Mouse (Mus musculus) kidney, embryonic 16.5 days (tissue): ENCODE results near the gene Trmt5. TPM values are rescaled to one million over a fixed set of nuclear protein-coding genes. Genes with fewer than 3 reads are reported as not detected.

ENCODE experiments used
- ATAC-seq: fragments of 200-750 bp; cut with Nextera tagmentation; 2 replicates; pipeline ENCODE4 v1.8.0; 2017; ENCODE audit warnings: moderate TSS enrichment; ENCODE audit not compliant: low FRiP score, low TSS enrichment
- H3K27ac ChIP-seq: fragments of 300-500 bp; sonication (generic); 2 replicates; pipeline ENCODE4 v1.5.1; 2014; ENCODE audit warnings: low read length
- H3K27me3 ChIP-seq: fragments of 300-500 bp; sonication (generic); 2 replicates; pipeline ENCODE4 v1.6.1; 2014; ENCODE audit warnings: low read length, control low read depth, mixed read lengths; ENCODE audit not compliant: insufficient read depth
- H3K36me3 ChIP-seq: fragments of 300-500 bp; sonication (generic); 2 replicates; pipeline ENCODE4 v1.6.1; 2014; ENCODE audit warnings: low read length, control low read depth, mixed read lengths; ENCODE audit not compliant: insufficient read depth
- H3K4me1 ChIP-seq: fragments of 300-500 bp; sonication (generic); 2 replicates; pipeline ENCODE4 v1.6.1; 2014; ENCODE audit warnings: low read length, control low read depth, mixed read lengths; ENCODE audit not compliant: insufficient read depth
- H3K4me2 ChIP-seq: fragments of 300-500 bp; sonication (generic); replicated peaks from 2 replicates; pipeline ENCODE4 v1.6.1; 2014; ENCODE audit warnings: low read depth, low read length
- H3K4me3 ChIP-seq: fragments of 300-500 bp; sonication (generic); 2 replicates; pipeline ENCODE4 v1.5.1; 2014; ENCODE audit warnings: mild to moderate bottlenecking, low read length
- H3K9ac ChIP-seq: fragments of 300-500 bp; sonication (generic); replicated peaks from 2 replicates; pipeline ENCODE4 v1.6.1; 2014; ENCODE audit warnings: low read length
- H3K9me3 ChIP-seq: fragments of 300-500 bp; sonication (generic); 2 replicates; pipeline ENCODE4 v1.6.1; 2016; ENCODE audit warnings: low read length, control low read depth
- WGBS: fragments of 180-500 bp; shearing (Covaris S2); extraction: QIAGEN DNeasy Blood & Tissue Kit; methylation state at CpG from one replicate; pipeline ENCODE4 v1.1.7; 2014; 5-methylcytosine and 5-hydroxymethylcytosine counted together
- polyA plus RNA-seq: library from polyadenylated mRNA; unstranded; fragments of >200 nt; fragmentation: Nextera tagmentation; extraction: Ambion mirVana; gene quantifications from 2 replicates; pipeline ENCODE4 v1.2.1, GENCODE M21; 2015

Gene Trmt5
- polyA plus RNA-seq, 1 experiment from 2014 or later = 19.5 TPM

DNA sequence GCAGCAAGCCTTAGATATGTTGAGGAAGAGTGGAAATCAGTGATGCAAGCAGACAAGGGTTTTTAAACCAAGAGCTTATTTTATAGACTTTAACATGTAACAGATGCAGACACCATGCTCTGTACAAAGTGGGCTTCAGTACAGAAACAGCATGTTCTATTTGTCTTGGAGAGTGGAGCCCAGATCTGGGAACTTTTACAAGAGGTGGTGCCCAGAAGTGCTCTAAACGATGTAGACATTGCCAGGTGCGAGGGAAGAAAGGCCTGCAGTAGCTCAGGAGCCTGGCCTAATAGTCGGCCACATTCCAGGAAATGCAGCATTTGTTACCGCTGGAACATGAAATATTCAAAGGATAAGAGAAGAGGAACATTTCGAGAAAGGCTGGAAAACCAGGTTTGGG is 40.8 kb downstream of the Trmt5 start:
- Histone ChIP-seq H3K4me1 (no peaks in the 10 kb centered on the region), H3K27ac (no peak overlapping the region), H3K4me3 (no peak overlapping the region), H3K9me3 (no peaks in the 10 kb centered on the region), H3K36me3 (no peaks in the 10 kb centered on the region), H3K9ac (no peak overlapping the region), H3K4me2 (no peak overlapping the region), H3K27me3 (no peaks in the 10 kb centered on the region)
- 69% methylated on average over 5 of the region's 5 CpGs for WGBS
- no peak for ATAC-seq

DNA sequence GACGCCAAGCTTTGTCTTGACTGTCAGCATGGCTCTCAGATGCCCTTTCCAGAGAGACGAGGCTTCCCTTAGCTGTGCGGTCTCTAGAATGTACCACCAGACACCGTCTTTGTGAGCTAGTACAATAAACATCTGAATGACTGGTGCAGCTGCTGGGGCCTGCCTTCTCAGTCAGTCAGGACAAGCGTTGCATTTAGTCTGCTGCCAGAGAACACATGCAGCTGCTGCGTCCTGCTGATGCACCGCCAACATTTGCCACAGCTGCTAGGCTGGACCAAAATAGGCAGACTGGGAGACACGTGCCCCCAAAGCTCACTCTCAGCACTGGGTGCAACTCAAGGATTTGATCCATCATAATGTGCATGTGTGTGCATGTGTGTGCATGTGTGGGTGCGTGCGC is 44.5 kb downstream of the Trmt5 start:
- no peaks in the 10 kb centered on the region for H3K36me3 ChIP-seq
- no peaks in the 10 kb centered on the region for H3K4me1 ChIP-seq
- WGBS = 78% methylated on average over 10 of the region's 10 CpGs
- H3K9me3 ChIP-seq = no peaks in the 10 kb centered on the region
- H3K4me2 ChIP-seq = no peak overlapping the region
- no peak for ATAC-seq
- H3K27me3 ChIP-seq = no peaks in the 10 kb centered on the region
- no peak overlapping the region for H3K9ac ChIP-seq
- H3K27ac ChIP-seq = no peak overlapping the region
- H3K4me3 ChIP-seq = no peak overlapping the region

DNA sequence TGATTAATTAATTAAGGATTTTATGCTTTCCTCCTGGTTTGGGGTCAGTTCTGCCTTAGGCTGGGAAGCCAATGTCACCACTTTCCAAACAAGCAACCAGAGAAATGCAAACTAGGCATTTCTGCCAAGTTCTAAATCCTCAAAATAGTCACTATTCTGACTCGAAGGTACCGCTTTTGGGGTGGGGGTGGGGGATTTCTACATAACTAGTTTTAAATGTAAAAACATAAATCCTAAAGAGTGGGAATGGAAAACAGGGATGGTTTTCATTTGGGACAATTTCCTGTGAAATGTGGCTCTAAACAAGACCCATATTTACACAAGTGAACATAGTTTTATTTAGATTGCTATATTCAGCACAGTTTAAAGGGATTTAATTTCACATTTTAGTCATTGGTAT is 53.9 kb downstream of the Trmt5 start:
- no peak for ATAC-seq
- Histone ChIP-seq H3K36me3 (no peaks in the 10 kb centered on the region), H3K27ac (no peak overlapping the region), H3K4me2 (no peak overlapping the region), H3K9ac (no peak overlapping the region), H3K27me3 (no peaks in the 10 kb centered on the region), H3K4me1 (no peaks in the 10 kb centered on the region), H3K4me3 (no peak overlapping the region), H3K9me3 (no peaks in the 10 kb centered on the region)
- 65% methylated on average over 2 of the region's 2 CpGs for WGBS

GRCm38 (mm10) chr12:73231552-73231951 is 55.0 kb downstream of the Trmt5 start:
- no peak overlapping the region for H3K4me2 ChIP-seq
- no peaks in the 10 kb centered on the region for H3K9me3 ChIP-seq
- no peaks in the 10 kb centered on the region for H3K4me1 ChIP-seq
- no peak overlapping the region for H3K4me3 ChIP-seq
- H3K27ac ChIP-seq = no peak overlapping the region
- no peaks in the 10 kb centered on the region for H3K27me3 ChIP-seq
- H3K36me3 ChIP-seq = no peaks in the 10 kb centered on the region
- no peak for ATAC-seq
- no peak overlapping the region for H3K9ac ChIP-seq

DNA sequence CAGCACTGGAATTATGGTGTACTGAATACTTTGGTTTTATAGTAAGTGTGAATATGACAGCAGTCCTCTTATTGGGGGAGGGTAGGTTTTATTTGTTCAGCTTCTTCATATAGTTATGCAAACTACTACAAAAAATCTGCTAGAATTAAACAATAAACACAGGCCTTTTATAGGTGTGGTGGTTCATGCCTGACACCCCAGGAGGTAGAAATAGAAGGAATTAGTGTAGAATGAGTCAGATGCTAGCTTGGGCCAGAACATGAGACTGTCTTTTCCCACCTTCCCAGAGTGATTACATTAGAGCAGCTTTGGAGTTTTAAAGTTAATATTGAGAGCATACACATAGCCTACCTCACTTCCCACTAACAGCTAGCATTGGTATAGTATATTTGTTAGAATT is 56.3 kb downstream of the Trmt5 start:
- H3K9ac ChIP-seq = no peak overlapping the region
- no peak overlapping the region for H3K4me3 ChIP-seq
- H3K27ac ChIP-seq = no peak overlapping the region
- no peaks in the 10 kb centered on the region for H3K9me3 ChIP-seq
- H3K36me3 ChIP-seq = no peaks in the 10 kb centered on the region
- no peak for ATAC-seq
- H3K4me1 ChIP-seq = no peaks in the 10 kb centered on the region
- no peaks in the 10 kb centered on the region for H3K27me3 ChIP-seq
- H3K4me2 ChIP-seq = no peak overlapping the region

Other genes starting within 250 kb of the Trmt5 start
- 0.47 and 0.66 TPM in 2 replicates for gene Six1, start 232.8 kb downstream of the Trmt5 start, polyA plus RNA-seq
- gene Six4, start 173.3 kb downstream of the Trmt5 start, polyA plus RNA-seq = 3.9 TPM in 2 replicates
- 32.5 and 35.8 TPM in 2 replicates for gene Mnat1, start 163.0 kb downstream of the Trmt5 start, polyA plus RNA-seq
- gene Slc38a6, start 69 bp upstream of the Trmt5 start, polyA plus RNA-seq = 6.0 and 11.4 TPM in 2 replicates